Mouse (Mus musculus): ENCODE data around the gene Gm44596. TPM values are rescaled to one million over a fixed set of nuclear protein-coding genes. Genes with fewer than 3 reads are reported as not detected.
"Not testable (repeated sequence)": the region's sequence is repeated elsewhere in the genome, so short reads cannot be mapped to it uniquely, and the experiment has no call there.

The Gm44596 gene
- total RNA-seq, 2 experiments from 2014 or later: not detected

GRCm38 (mm10) chr6:128379636-128380035, 4.3 kb downstream of the Gm44596 start:
- DNase-seq (ENCODE audit: low spot score in 2 of 2): no peak

GRCm38 (mm10) chr6:128380594-128381167, 5.4 kb downstream of the Gm44596 start:
- DNase-seq (ENCODE audit: low spot score in 2 of 2): not testable (repeated sequence)

DNA sequence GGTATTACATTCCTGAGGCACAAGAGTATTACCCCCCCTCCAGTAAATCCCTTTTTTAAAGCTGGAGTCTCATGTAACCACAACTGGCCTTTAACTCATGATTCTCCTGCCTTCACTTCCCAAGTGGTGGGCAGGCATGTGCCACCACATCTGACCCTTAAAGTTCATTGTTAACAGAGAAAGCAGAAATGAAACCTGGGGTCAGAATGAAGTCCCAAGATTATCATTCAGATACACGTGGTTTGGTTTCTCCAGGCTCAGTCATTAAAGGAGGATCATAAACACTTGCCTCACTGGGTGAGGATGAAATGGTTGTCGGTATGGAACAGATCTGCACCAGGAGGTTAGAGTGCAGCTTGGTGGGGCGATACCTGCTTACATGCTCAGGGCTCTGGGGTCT, 6.0 kb downstream of the Gm44596 start:
- DNase-seq (ENCODE audit: low spot score in 2 of 2): no peak

- no peak for DNase-seq (ENCODE audit: low spot score in 2 of 2)
Measured at GRCm38 (mm10) chr6:128383752-128384151, 8.4 kb downstream of the Gm44596 start.

GRCm38 (mm10) chr6:128385026-128385425, 9.7 kb downstream of the Gm44596 start:
- no peak for DNase-seq (ENCODE audit: low spot score in 2 of 2)

DNA sequence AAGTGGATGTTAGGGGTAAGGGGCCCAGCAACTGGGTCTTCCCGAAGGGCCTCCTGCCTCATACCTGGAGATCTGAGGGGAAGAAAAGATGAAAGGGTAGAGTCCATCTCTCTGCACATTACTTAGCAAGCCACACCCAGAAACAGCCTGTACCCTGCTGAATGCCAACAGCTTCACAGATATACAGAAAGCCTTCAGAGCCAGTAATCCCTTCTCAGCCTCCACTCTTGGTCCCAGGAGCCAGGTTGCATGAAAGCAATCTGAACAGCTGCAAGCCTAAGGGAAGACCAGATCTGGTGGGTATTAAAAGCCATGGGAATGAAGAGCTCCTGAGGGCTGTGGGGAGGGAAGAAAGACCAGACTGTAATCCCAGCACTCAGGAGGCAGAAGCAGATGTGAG, 13.9 kb downstream of the Gm44596 start:
- DNase-seq (ENCODE audit: low spot score in 2 of 2): no peak

DNA sequence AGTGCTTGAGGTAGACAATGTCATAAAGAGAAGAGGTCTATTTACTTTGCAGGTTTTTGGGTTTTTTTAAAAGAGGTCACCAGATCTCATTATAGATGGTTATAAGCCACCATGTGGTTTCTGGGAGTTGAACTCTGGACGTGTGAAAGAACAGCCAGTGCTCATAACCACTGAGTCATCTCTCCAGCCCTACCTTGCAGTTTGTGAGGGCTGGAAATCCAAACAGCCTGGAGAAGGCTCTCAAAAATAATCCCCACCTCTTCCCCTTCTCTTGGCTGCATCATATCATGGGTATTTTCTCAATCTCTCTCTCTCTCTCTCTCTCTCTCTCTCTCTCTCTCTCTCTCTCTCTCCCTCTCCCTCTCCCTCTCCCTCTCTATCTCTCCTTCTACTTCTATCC, 15.4 kb downstream of the Gm44596 start:
- no peak for DNase-seq (ENCODE audit: low spot score in 2 of 2)

DNA sequence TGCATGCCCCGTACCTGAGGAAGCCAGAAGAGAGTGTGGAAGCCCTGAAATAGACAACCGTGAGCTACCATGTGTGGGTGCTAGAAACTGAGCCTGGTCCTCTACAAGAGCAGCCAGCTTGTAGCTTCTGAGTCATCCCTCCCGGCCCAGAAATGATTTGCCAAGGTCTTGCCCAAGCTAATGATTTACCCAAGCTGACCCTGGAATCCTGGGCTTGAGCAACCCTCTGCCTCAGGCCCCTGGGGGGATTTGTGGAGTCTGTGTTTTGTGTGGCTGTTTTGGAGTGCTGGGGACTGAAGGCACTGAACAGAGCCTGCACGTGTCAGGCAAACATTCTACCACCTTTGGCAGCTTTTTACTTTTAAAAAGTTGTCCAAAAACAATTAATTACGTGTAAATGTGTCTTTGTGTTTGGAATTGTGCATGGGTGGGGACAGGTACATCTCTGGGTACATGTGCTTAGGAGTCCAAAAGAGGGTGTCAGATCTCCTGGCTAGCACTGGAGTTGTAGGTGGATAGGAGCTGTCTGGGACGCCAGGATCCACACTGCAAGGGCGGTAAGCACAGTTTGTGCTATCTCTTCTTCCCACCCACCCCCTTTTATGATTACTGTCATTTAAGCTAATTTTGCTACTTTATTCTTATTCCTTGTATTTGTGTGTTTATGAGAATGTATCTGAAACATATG, 22.4 kb downstream of the Gm44596 start:
- DNase-seq (ENCODE audit: low spot score in 2 of 2): no peak

DNA sequence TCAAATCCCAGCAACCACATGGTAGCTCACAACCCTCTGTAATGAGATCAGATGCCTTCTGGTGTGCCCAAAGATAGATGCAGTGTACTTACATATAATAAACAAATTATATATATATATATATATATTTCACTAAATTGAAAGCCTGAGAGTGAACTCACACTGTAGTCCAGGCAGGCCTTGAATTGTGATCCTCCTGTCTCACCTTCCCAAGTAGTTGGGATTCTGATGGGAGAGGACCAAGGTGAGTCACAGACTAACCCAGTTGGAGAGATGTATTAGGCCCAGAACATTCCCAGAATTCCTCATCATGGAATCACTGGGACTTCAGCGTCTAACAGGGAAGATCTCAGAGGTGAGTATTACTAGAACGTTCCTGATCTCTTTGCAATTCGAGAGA, 23.7 kb downstream of the Gm44596 start, which contains the start of gene Nrip2:
Gene Nrip2, plus strand, starts transcription at position 301 of the 400 bp plus-strand sequence.
- DNase-seq (ENCODE audit: low spot score in 2 of 2): no peak

DNA sequence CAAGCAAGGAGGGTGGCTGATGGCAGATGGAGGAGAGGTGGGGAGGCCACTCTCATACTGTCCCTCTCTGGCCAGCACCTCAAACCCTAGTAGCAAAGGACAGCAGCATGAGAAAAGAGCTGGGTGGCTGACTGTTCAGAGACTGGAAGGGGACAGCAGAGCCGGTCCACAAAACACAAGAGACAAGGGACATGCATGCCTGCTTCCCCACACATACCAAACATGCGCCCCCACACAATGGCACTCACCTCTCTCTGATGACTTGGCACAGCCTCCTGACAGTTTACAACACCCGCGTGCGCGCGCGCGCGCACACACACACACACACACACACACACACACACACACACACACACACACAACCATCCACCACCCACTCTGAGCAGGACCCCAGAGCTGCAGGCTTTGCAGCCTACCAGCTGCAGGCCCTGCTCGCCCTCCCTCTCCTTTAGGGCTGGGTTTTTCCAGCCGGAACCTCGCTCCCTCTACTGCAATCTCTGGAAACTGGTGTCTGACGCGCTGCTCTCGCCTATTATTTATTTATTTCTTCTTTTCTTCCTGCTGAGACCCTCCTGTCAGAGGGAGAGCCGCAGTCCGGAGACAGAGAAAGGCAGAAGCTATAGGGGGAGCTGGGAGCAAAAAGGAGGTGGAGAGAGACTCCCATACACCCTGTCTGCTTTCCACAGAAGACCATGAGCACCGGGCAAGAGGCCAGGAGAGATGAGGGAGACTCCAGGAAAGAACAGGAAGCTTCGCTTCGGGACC, 24.3 kb downstream of the Gm44596 start:
- DNase-seq (ENCODE audit: low spot score in 2 of 2): no peak

DNA sequence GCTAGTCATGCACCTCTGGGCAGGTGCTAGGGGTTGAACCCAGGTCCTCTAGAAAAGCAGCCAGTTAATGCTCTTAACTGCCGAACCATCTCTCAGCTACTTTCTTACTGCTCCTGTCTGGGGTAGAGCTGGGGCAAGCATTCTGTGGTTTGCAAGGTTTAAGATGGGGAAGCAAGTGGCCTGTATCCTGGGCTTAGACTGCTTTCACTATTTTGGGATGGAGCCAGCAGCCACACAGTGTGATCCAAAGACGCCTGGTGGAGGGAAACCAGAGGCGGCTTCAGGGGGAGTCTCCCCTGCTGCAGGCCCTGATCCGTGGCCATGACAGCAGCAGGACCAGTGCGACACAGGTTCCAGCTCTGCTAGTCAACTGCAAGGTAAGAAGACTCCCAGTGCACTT, 29.4 kb downstream of the Gm44596 start:
- DNase-seq (ENCODE audit: low spot score in 2 of 2): no peak

DNA sequence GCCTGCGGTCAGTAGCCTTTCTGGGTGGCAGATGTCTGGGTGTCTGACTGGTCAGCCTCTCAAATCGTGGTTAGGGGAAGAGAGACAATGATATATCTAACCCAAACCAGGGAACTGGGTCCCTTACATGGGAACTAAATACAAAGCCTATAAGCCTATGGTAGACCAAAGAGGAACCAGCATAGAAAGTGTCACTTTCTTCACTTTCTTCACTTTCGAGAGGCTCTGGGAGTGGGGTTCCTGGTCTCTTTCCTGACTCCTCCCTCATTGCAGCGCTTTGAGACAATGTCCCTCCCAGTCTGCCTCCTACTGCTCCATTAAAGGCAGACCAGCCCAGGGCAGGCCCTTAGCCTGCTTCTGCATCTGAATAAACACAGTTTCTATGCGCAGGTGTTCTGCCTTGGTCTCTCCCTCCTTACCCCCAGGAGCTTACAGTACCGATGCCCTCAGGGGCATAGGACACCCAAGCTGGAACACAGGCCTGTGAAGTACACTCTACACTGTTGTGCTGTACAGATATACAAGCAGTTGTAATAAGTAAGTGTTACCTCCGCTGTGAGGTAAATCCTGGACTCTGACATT, 33.3 kb downstream of the Gm44596 start:
- DNase-seq (ENCODE audit: low spot score in 2 of 2): no peak

DNA sequence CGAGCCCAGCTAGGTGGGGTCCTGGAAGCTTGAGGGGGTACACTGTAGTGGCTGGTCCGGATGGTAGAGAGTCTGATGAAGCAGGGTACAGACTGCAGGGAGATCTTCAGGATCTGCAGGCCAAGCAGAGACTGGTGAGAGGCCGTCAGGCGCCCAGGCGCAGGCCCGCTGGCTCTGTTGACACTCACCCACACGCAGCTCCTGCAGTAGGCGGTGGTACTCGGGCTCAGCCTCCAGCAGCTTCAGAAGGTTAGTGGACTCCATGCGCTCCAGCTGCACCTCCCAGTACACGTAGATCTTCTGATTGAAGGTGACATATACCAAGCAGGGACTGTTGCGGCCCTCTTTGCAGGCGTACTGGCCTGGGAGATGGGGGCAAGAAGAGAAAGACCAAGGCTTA, 35.0 kb downstream of the Gm44596 start:
- DNase-seq (ENCODE audit: low spot score in 2 of 2): no peak

DNA sequence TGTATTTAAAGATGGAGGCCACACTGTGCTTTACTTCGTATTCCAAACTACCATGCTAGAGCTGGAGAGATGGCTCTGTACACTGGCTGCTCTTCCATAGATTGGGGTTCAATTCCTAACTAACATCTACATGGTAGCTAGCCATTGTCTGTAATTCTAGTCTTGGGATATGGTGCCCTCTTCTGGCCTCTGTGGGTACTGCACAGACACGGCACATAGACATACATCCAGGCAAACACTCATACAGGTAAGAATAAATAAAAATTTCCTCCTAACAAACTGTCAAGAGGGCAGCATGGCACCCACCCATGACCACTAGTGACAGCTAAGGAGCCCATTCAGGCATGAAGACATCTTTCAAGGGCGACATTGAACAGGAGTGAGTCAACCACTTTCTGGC, 35.8 kb downstream of the Gm44596 start:
- DNase-seq (ENCODE audit: low spot score in 2 of 2): peak; percentile 43 to 62

GRCm38 (mm10) chr6:128416169-128416568, 40.9 kb downstream of the Gm44596 start:
- no peak for DNase-seq (ENCODE audit: low spot score in 2 of 2)

DNA sequence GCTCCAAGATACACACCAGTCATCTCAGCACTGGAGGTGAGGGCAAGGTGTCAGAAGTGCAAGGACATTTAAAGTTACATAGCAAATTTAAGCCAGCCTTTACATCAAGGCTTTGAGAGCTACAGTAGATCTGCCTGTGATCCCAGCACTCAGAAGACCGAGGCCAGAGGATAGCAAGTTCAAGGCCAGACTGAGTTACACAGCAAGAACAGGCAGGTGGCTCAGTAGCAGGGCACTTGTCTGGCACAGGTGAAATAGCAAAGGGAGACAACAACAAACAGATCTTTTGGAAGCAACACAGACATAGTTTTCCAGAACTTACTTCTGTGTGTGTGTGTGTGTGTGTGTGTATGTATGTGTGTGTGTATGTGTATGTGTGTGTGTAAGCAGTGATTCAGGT, 42.8 kb downstream of the Gm44596 start:
- DNase-seq (ENCODE audit: low spot score in 2 of 2): no peak

DNA sequence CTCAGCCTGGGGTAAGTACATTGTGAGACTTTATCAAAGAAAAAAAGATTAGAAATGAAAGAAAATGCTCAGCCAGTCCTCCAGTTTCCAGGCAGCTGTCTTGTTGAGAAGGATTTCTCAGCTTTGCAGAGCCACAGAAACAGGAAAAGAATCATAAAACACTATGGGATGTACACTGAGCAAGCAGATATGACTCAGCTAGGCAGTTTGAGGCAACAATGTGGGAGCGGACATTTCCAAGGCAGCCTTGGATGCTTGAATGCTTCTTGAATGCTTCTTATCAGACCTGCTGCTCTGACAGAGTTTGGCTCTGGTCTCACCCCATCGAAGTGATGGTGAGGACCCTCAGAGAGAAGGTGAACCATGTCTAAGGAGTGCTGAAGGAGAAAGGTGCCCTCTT, 45.7 kb downstream of the Gm44596 start:
- DNase-seq (ENCODE audit: low spot score in 2 of 2): no peak

GRCm38 (mm10) chr6:128421480-128421879, 46.2 kb downstream of the Gm44596 start:
- DNase-seq (ENCODE audit: low spot score in 2 of 2): no peak

DNA sequence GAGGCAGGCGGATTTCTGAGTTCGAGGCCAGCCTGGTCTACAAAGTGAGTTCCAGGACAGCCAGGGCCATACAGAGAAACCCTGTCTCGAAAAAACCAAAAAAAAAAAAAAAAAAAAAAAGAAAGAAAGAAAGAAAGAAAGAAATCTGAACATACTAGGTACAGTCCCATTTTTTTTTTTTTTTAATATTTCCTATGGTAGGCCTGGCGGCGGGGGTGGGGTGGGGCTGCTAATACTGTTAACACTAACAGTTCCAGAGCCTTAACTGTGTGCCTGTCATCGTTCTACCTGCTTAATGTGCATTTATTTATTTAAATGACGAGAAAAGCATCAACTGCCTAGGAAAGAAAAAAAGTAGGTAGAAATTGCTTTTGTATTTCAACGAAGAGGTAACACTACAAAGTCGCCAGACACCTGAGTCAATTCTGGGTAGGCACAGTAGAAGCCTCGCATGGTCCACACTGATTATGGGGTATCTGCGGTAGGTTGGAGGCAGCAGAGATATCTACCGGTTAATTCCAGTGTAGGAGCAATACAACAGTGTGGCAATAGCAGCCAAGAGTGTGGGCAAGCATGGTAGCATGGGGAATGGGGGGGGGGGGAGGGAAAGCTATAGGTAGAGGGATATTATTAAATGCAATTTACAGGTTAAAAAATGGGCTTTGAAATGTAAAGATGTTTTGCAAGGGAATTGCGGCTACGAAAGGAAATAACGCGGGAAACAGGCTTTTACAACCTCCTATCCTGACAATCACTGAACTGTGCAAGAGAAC, 48.4 kb downstream of the Gm44596 start:
- DNase-seq (ENCODE audit: low spot score in 2 of 2): no peak

DNA sequence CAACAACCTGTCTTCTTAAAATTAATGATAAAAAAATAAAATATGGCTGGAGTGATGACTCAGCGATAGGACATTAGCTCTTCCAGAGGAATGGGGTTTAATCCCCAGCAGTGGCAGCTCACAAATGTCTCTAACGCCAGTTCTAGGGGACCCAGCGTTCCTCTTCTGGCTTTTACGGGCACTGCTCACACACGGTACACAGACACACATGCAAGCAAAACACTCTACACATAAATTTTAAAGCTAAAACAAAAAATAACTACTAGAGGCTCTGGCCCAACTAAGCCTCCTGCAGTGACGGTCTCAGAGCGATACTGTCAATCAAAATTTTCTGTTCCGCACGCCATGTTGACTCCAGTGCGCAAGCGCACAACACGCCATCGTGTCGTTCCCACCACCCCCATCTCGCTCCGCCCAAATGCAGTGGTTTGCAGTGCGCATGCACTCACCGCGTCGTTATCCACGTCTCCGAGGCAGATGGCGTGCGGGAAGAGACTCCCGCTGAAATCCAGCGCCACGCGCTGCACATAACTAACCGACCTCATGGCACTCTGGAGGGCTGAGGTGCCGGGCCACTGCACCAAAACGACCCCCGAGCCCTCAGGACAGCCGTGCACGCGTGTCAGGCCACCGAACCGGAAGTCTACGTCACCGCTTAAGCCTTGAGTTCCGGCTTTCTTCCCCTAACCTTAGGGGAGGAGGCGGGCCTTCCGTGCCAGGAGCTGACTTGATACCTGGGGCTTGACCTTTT, 49.1 kb downstream of the Gm44596 start, which contains the start of gene Itfg2:
Gene Itfg2, minus strand, starts transcription at position 663 of the 751 bp plus-strand sequence.
- peak; percentile 76 to 91 for DNase-seq (ENCODE audit: low spot score in 2 of 2)
